Mouse (Mus musculus) A20 (cell line): ENCODE measurements around the gene Zbtb7b.

Source experiments
- DNase-seq: peaks from one replicate; pipeline ENCODE4 v3.0.0-alpha.2; 2011; ENCODE audit warnings: low read depth, low spot score

The Zbtb7b gene

GRCm38 (mm10) chr3:89337062-89337720 is 57.4 kb downstream of the Zbtb7b start:
- DNase-seq: no peak

GRCm38 (mm10) chr3:89336529-89336928 is 58.0 kb downstream of the Zbtb7b start:
- no peak for DNase-seq

- DNase-seq: no peak
Observed at GRCm38 (mm10) chr3:89333053-89333452, 61.5 kb downstream of the Zbtb7b start.

GRCm38 (mm10) chr3:89332476-89332875 is 62.1 kb downstream of the Zbtb7b start:
- no peak for DNase-seq

- no peak for DNase-seq
Observed at GRCm38 (mm10) chr3:89332013-89332412, 62.6 kb downstream of the Zbtb7b start.

GRCm38 (mm10) chr3:89331561-89331960 is 63.0 kb downstream of the Zbtb7b start:
- DNase-seq: no peak

- DNase-seq: no peak
Observed at GRCm38 (mm10) chr3:89330948-89331347, 63.6 kb downstream of the Zbtb7b start.

- DNase-seq: no peak
Observed at GRCm38 (mm10) chr3:89330346-89330745, 64.2 kb downstream of the Zbtb7b start.

- no peak for DNase-seq
Observed at GRCm38 (mm10) chr3:89328623-89329022, 66.0 kb downstream of the Zbtb7b start.
